Mouse (Mus musculus) skeletal muscle tissue, adult 2 months (tissue): ENCODE measurements around the gene Rnf220.
A peak's percentile ranks its signal among the peaks of the same experiment; 100 is the strongest.

ENCODE experiments used
- DNase-seq: peaks from one replicate; pipeline ENCODE4 v3.0.0-alpha.2; 2012; ENCODE audit warnings: low read depth, low spot score

The Rnf220 gene

GRCm38 (mm10) chr4:117302027-117302806 lies 194.6 kb downstream of the Rnf220 start:
- no peak for DNase-seq

- DNase-seq: no peak
Observed at GRCm38 (mm10) chr4:117299921-117300320, 196.9 kb downstream of the Rnf220 start.

- DNase-seq: no peak
Observed at GRCm38 (mm10) chr4:117297819-117298218, 199.0 kb downstream of the Rnf220 start.

- no peak for DNase-seq
Observed at GRCm38 (mm10) chr4:117296849-117297593, 199.8 kb downstream of the Rnf220 start.

GRCm38 (mm10) chr4:117291696-117292095 lies 205.2 kb downstream of the Rnf220 start:
- no peak for DNase-seq

- peak; percentile 60 for DNase-seq
Observed at GRCm38 (mm10) chr4:117288927-117289801, 207.7 kb downstream of the Rnf220 start.

- DNase-seq: no peak
Observed at GRCm38 (mm10) chr4:117288277-117288926, 208.4 kb downstream of the Rnf220 start.

- no peak for DNase-seq
Observed at GRCm38 (mm10) chr4:117284363-117284762, 212.5 kb downstream of the Rnf220 start.

- peak; percentile 88 for DNase-seq
Observed at GRCm38 (mm10) chr4:117283271-117284191, 213.3 kb downstream of the Rnf220 start.

GRCm38 (mm10) chr4:117281090-117281845 lies 215.6 kb downstream of the Rnf220 start:
- no peak for DNase-seq

- no peak for DNase-seq
Observed at GRCm38 (mm10) chr4:117280397-117280930, 216.4 kb downstream of the Rnf220 start.

- DNase-seq: no peak
Observed at GRCm38 (mm10) chr4:117279253-117279642, 217.6 kb downstream of the Rnf220 start.

GRCm38 (mm10) chr4:117278381-117279252 lies 218.2 kb downstream of the Rnf220 start:
- no peak for DNase-seq

- DNase-seq: no peak
Observed at GRCm38 (mm10) chr4:117277687-117278086, 219.2 kb downstream of the Rnf220 start.

GRCm38 (mm10) chr4:117277021-117277420 lies 219.8 kb downstream of the Rnf220 start:
- DNase-seq: no peak

- no peak for DNase-seq
Observed at GRCm38 (mm10) chr4:117276281-117276711, 220.6 kb downstream of the Rnf220 start.

GRCm38 (mm10) chr4:117274720-117275119 lies 222.1 kb downstream of the Rnf220 start:
- DNase-seq: no peak

- no peak for DNase-seq
Observed at GRCm38 (mm10) chr4:117272459-117272858, 224.4 kb downstream of the Rnf220 start.
